Mouse (Mus musculus): ENCODE measurements at regions not wholly inside any gene's neighbourhood (a gene's known extent, or its start where the extent isn't known, plus 50 kb on each side); places are given as distances from the start of the nearest gene placed in this dataset.

- H3K4me2 ChIP-seq = no peak overlapping the region
- no peaks in the 10 kb centered on the region for H3K36me3 ChIP-seq (replicated peaks)
- no peaks in the 10 kb centered on the region for H3K4me1 ChIP-seq (replicated peaks)
- H3K27ac ChIP-seq (replicated peaks) = no peak overlapping the region
- no peaks in the 10 kb centered on the region for H3K27me3 ChIP-seq
- ATAC-seq (ENCODE audit: insufficient read depth) = no peak
- H3K9me3 ChIP-seq (replicated peaks) = no peaks in the 10 kb centered on the region
- H3K4me3 ChIP-seq (replicated peaks) = no peak overlapping the region
- WGBS (ENCODE audit: insufficient replicate concordance) = 66% methylated on average over 3 of the region's 3 CpGs
- H3K9ac ChIP-seq = no peak overlapping the region
Observed at GRCm38 (mm10) chr19:20035223-20035622, 355.5 kb downstream of the Anxa1 start.

DNA sequence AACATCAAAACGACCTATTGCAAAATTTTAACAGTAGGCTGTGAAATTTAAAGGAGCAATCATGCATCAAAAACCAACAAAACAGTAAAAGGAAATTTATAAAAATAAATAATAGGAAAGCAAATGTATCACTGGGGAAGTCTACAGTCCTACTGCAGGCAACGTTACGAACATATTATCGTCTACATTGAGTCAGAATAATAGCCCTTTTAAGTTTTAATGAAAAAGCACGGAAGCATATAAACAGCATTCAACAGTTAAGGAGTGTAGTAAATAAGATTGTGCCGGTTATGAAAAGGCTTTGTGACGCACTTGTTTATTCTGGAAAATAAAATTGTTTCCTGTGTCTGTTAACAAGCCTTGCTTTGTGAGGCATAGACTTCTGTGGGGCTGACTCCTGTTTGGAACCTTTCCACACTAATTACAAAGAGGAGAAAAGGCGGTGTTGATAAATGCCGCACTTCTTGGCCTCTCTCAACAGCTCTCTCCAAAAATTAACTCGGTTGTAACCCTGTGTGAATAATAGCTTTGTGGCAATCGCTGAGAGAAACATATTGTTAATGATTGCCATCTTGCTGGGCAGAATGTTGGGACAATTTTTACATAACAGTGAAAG lies 363.0 kb downstream of the Anxa1 start:
- Histone ChIP-seq H3K4me1 (replicated peaks) (no peaks in the 10 kb centered on the region), H3K27me3 (no peaks in the 10 kb centered on the region), H3K36me3 (replicated peaks) (no peaks in the 10 kb centered on the region), H3K4me2 (no peak overlapping the region), H3K27ac (replicated peaks) (no peak overlapping the region), H3K4me3 (replicated peaks) (no peak overlapping the region), H3K9me3 (replicated peaks) (no peaks in the 10 kb centered on the region), H3K9ac (no peak overlapping the region)
- no peak for ATAC-seq (ENCODE audit: insufficient read depth)
- 65% methylated on average over 11 of the region's 11 CpGs for WGBS (ENCODE audit: insufficient replicate concordance)

DNA sequence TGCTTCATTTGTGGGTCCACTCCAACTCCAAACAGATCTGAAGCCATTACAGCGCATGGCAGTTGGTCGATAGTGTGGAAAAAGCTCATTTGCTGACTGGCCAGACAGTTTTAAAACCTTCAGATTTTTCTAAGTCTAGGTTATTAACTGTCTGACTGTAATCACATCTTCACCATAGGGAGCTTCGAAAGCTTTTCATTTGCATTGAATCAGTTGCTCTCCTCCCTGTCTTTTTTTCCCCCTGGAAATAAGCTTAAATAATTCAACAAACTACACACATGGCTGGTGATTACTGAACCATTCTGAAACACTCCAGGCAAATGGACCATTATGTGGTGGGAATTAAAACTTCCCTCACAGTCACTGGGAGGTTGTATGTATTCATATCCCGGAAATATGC lies 376.6 kb downstream of the Anxa1 start:
- Histone ChIP-seq H3K9ac (no peak overlapping the region), H3K9me3 (replicated peaks) (no peaks in the 10 kb centered on the region), H3K4me2 (no peak overlapping the region), H3K4me1 (replicated peaks) (no peaks in the 10 kb centered on the region), H3K36me3 (replicated peaks) (no peaks in the 10 kb centered on the region), H3K27ac (replicated peaks) (no peak overlapping the region), H3K27me3 (no peaks in the 10 kb centered on the region), H3K4me3 (replicated peaks) (no peak overlapping the region)
- ATAC-seq (ENCODE audit: insufficient read depth) = no peak
- WGBS (ENCODE audit: insufficient replicate concordance) = 65% methylated on average over 4 of the region's 4 CpGs

DNA sequence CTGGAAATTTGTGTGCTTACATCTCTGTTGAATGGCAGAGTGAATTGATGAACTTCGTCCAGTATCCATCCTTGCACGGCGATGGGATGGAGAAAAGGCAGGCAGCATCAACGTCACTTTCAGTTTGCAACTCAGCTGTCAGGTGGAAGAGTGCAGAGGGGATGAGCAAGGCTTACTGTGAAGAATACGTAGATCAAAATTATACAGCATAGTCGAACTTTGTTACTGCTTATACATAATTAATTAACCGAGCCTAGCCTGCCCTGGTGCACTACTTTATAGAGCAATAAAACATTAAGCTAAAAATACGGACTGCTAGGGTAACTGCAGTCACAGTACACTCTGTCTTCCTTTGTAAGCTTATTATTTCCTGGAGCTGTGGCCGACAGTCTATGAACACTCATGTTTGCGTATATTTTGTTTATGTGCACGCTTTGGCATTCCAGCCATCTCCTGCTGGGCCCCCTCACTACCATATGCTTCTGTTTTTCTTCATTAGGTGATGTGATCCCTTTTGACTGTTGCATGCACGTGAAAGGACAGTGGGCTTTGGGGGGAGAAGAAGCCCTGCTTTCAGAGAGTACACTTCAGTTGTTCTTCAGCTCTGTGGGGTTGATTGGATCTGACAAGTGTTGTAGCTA lies 380.8 kb downstream of the Anxa1 start:
- Histone ChIP-seq H3K27me3 (no peaks in the 10 kb centered on the region), H3K4me2 (no peak overlapping the region), H3K9ac (no peak overlapping the region), H3K27ac (replicated peaks) (no peak overlapping the region), H3K4me3 (replicated peaks) (no peak overlapping the region), H3K9me3 (replicated peaks) (no peaks in the 10 kb centered on the region), H3K4me1 (replicated peaks) (no peaks in the 10 kb centered on the region), H3K36me3 (replicated peaks) (no peaks in the 10 kb centered on the region)
- no peak for ATAC-seq (ENCODE audit: insufficient read depth)
- 60% methylated on average over 12 of the region's 12 CpGs for WGBS (ENCODE audit: insufficient replicate concordance)

DNA sequence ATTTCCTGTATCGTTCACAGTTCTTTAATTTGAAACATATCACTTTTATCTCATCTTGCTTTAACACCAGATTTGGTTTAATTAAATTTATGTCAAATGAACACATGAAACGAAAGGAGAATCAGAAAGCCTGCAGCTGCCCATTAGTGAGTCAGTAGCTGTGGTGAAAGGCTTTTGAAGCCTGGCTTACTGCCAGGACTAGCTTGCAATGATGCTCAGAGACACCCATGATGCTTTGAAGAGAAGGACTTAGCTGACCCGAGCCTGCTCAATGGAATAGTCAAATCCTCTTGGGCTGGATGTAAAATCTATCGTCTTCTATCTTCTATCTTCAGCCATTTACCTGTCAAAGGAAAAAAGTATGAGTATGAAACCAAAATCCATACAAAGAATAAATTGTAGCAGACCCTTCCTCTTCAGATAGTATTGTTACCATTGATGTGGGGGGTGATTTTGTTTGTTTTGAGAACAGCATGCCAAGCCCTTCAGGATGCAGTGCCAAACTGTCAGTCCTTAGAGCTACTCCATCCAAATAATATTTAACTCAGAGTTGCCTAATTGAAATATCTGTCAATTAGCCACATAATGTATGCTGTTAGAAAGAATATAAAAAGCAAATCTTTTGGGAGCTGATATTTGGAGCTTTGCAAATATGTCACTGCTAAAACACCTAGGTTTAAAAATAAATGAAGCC lies 384.7 kb downstream of the Anxa1 start:
- no peak overlapping the region for H3K4me2 ChIP-seq
- H3K36me3 ChIP-seq (replicated peaks) = no peaks in the 10 kb centered on the region
- no peak for ATAC-seq (ENCODE audit: insufficient read depth)
- no peaks in the 10 kb centered on the region for H3K9me3 ChIP-seq (replicated peaks)
- no peaks in the 10 kb centered on the region for H3K4me1 ChIP-seq (replicated peaks)
- H3K27me3 ChIP-seq = no peaks in the 10 kb centered on the region
- no peak overlapping the region for H3K27ac ChIP-seq (replicated peaks)
- H3K9ac ChIP-seq = no peak overlapping the region
- 46% methylated on average over 4 of the region's 4 CpGs for WGBS (ENCODE audit: insufficient replicate concordance)
- no peak overlapping the region for H3K4me3 ChIP-seq (replicated peaks)

GRCm38 (mm10) chr19:19987255-19987654 lies 403.5 kb downstream of the Anxa1 start:
- Histone ChIP-seq H3K4me1 (replicated peaks) (no peaks in the 10 kb centered on the region), H3K27me3 (no peaks in the 10 kb centered on the region), H3K4me3 (replicated peaks) (no peak overlapping the region), H3K4me2 (no peak overlapping the region), H3K27ac (replicated peaks) (no peak overlapping the region), H3K36me3 (replicated peaks) (no peaks in the 10 kb centered on the region), H3K9ac (no peak overlapping the region), H3K9me3 (replicated peaks) (no peaks in the 10 kb centered on the region)
- 60% methylated on average over 1 of the region's 1 CpGs for WGBS (ENCODE audit: insufficient replicate concordance)
- ATAC-seq (ENCODE audit: insufficient read depth) = no peak

- Histone ChIP-seq H3K4me3 (replicated peaks) (no peak overlapping the region), H3K4me2 (no peak overlapping the region), H3K9me3 (replicated peaks) (no peaks in the 10 kb centered on the region), H3K4me1 (replicated peaks) (no peaks in the 10 kb centered on the region), H3K9ac (no peak overlapping the region), H3K36me3 (replicated peaks) (no peaks in the 10 kb centered on the region), H3K27ac (replicated peaks) (no peak overlapping the region), H3K27me3 (no peaks in the 10 kb centered on the region)
- no peak for ATAC-seq (ENCODE audit: insufficient read depth)
- WGBS (ENCODE audit: insufficient replicate concordance) = 60% methylated on average over 6 of the region's 6 CpGs
Observed at GRCm38 (mm10) chr19:19978816-19979215, 411.9 kb downstream of the Anxa1 start.

GRCm38 (mm10) chr19:19977609-19978259 lies 413.0 kb downstream of the Anxa1 start:
- Histone ChIP-seq H3K27me3 (no peaks in the 10 kb centered on the region), H3K27ac (replicated peaks) (no peak overlapping the region), H3K36me3 (replicated peaks) (no peaks in the 10 kb centered on the region), H3K9ac (no peak overlapping the region), H3K4me3 (replicated peaks) (no peak overlapping the region), H3K4me2 (no peak overlapping the region), H3K9me3 (replicated peaks) (no peaks in the 10 kb centered on the region), H3K4me1 (replicated peaks) (no peaks in the 10 kb centered on the region)
- no peak for ATAC-seq (ENCODE audit: insufficient read depth)
- 44% methylated on average over 9 of the region's 9 CpGs for WGBS (ENCODE audit: insufficient replicate concordance)

DNA sequence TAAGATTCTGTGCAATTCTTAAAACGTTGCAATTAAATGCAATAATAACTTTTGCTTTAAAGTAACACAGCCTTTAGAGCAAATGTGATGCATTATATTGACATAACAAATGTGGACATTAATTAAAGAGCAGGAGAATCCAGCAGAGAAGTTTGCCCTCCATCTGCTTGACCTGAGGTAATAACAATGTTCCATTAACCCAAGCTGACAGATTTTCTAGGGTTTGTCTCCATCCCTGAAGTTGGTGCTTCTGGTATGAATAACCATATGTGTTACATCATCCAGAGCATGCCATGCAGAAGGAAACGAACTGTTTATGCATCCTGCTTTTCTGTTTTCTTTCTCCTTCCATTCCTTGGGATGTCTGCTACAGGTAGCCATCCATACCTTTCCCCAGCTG lies 414.0 kb downstream of the Anxa1 start:
- no peak overlapping the region for H3K9ac ChIP-seq
- no peaks in the 10 kb centered on the region for H3K9me3 ChIP-seq (replicated peaks)
- 21% methylated on average over 2 of the region's 2 CpGs for WGBS (ENCODE audit: insufficient replicate concordance)
- no peak overlapping the region for H3K27ac ChIP-seq (replicated peaks)
- H3K4me1 ChIP-seq (replicated peaks) = no peaks in the 10 kb centered on the region
- ATAC-seq (ENCODE audit: insufficient read depth) = no peak
- H3K27me3 ChIP-seq = no peaks in the 10 kb centered on the region
- H3K4me3 ChIP-seq (replicated peaks) = no peak overlapping the region
- H3K4me2 ChIP-seq = no peak overlapping the region
- no peaks in the 10 kb centered on the region for H3K36me3 ChIP-seq (replicated peaks)

DNA sequence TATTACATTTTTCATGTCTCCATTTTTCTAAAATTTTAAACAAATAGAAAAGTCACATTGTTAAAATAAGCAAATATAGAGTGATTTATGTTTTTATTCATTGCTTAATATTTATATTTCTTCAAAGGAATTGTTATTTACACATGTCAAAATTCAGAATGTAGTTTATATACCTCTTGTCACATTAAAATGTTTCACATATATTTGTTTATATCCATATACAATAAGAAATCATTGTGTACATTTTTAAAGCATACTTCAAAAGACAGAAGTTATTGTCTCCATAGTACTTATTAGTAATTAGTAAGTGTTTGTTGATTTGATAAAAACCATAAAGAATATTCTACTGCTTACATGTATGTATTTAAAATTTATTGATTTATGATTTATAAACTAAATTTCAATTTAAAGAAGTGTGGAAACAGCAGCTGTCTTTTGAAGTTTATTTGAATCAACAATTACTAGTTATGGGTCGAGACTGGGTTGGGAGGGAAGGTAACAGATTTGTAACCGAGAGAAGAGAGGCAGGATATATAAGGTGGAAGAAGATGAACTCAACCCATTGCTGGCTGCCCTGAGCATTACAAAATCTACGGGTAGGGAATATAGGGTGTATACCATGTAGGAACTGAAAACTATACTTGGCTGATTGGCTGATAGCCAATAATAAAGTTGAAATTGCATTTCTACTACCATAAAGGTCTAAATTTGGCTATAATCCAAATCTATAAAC lies 420.8 kb downstream of the Anxa1 start:
- no peak overlapping the region for H3K9ac ChIP-seq
- ATAC-seq (ENCODE audit: insufficient read depth) = no peak
- no peaks in the 10 kb centered on the region for H3K27me3 ChIP-seq
- H3K4me2 ChIP-seq = no peak overlapping the region
- H3K36me3 ChIP-seq (replicated peaks) = no peaks in the 10 kb centered on the region
- H3K27ac ChIP-seq (replicated peaks) = no peak overlapping the region
- no peak overlapping the region for H3K4me3 ChIP-seq (replicated peaks)
- 47% methylated on average over 3 of the region's 3 CpGs for WGBS (ENCODE audit: insufficient replicate concordance)
- H3K9me3 ChIP-seq (replicated peaks) = no peaks in the 10 kb centered on the region
- H3K4me1 ChIP-seq (replicated peaks) = no peaks in the 10 kb centered on the region

GRCm38 (mm10) chr19:19969335-19969734 lies 421.4 kb downstream of the Anxa1 start:
- H3K9ac ChIP-seq = no peak overlapping the region

More at GRCm38 (mm10) chr19:19969335-19969734, 421.4 kb downstream of the Anxa1 start:
- Histone ChIP-seq H3K4me2 (no peak overlapping the region), H3K27me3 (no peaks in the 10 kb centered on the region), H3K9me3 (replicated peaks) (no peaks in the 10 kb centered on the region), H3K4me1 (replicated peaks) (no peaks in the 10 kb centered on the region), H3K27ac (replicated peaks) (no peak overlapping the region), H3K4me3 (replicated peaks) (no peak overlapping the region), H3K36me3 (replicated peaks) (no peaks in the 10 kb centered on the region)
- 53% methylated on average over 5 of the region's 5 CpGs for WGBS (ENCODE audit: insufficient replicate concordance)
- no peak for ATAC-seq (ENCODE audit: insufficient read depth)

Measured in liver, embryonic 15.5 days (tissue).